Mouse (Mus musculus): Measurements from ENCODE around the gene Oosp2.

Oosp2 gene

GRCm38 (mm10) chr19:11602026-11602425 lies 58.3 kb downstream of the Oosp2 start:
- peak; percentile 66 for DNase-seq

DNA sequence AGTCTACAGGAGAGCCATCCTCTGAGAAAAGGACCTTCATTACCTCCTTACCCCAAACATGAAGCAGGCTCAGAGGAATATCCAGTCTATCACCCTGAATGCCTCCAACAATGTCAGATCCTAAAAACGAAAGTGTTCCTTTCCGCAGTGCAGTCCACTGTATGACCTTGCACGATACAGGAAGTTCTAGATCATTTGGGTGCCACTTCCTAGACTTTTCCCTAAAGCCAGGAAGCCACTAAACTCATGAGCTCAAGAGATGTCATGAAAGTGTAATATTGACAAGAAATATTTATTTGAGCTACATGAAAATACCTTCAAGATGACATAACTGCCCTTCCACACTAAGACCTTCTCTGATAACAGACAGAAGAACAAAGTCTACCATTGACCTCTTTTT lies 59.0 kb downstream of the Oosp2 start:
- no peak for DNase-seq

Measured in thymus, postnatal 25 days (tissue).